Mouse (Mus musculus) fibroblast of lung, adult 2 months (primary cell): ENCODE data around the gene B430218F22Rik.
"Not testable (repeated sequence)": the region's sequence is repeated elsewhere in the genome, so short reads cannot be mapped to it uniquely, and the experiment has no call there.

Experiments
- DNase-seq: peaks from one replicate; pipeline ENCODE4 v3.0.0-alpha.2; 2011; ENCODE audit warnings: low read depth

Gene B430218F22Rik

DNA sequence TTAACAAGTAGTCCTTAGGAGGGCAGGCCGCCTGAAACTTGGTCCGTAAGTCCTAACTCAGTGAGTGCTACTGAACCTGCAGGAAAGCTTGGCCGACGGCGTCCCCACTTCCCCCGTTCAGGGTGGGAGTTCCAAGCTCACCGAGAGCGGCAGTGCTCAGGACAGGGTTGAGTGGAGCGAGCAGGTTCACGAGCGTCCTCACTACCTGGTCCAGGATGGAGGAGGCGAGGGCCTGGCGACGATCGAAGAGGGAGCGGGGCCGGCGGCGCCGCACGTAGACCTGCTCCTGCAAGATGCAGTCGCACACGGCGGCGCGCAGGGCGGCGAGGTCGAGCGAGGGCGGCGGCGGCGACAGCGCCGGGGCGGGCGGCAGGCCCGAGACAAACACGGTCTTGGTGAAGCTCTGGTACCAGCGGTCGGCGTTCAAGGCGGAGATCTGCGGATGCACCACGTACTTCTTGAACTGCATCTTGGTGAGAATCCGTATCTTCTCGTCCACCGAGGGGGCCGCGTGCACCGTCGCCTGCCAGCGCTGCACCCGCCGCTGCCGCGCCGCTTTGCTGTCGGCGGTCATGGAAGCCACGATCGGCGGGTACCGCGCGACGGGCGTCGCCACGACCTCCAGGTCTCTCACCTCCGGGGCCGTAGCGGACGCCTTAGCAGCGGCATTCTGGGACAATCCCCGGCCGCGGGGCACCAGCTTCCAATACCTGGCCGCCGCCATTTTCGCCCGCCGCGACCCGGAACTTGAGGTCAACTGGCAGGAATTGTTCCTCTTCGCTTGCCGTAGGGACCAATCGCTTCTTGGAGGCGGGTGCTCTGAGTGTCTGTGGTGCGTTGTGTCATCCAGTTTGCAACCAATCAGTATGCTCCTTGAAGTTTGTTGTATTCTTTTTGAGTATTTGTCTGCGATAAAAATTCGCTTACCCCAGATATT is at the start of gene B430218F22Rik, which contains the start of gene Mrps30:
Gene B430218F22Rik (plus strand): TSS at position 120 of the 937 bp plus-strand sequence.
Gene Mrps30 (minus strand): TSS at position 742 of the 937 bp plus-strand sequence.
- peak; percentile 88 for DNase-seq

DNA sequence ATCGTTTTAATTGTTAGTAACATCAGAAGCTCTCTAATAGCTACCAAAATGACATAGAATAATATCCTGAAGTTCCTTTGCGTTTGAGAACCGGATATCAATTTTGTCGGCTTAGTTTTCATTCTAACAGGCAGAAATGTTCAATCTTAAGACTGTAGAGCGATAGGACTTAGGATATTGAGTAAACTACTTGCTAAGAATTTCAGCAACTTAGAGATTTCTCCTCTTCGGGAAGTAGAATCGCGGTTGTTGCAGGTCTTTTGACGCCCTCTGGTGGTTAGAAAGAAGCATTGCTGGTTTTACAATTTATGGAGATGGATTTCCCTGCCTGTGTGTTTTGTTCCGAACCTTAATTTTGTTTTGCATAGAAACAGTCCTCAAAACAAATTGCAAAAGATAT is 36.2 kb upstream of the B430218F22Rik start:
- DNase-seq, result peak; percentile 6

DNA sequence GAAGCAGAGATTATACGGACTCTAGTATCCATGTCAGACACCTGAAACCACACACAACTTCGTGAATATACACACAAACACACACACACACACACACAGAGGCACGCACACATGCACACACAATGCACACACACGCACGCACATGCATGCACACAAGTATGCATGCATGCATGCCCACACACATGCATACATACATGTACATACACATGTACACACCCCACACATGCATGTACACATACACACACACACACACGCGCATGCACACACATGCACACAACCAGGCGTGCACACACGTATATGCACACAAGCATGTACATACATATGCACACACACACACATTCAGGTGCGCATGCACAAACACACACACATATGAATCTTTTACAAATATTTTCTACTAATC is 35.6 kb upstream of the B430218F22Rik start:
- DNase-seq, result no peak

DNA sequence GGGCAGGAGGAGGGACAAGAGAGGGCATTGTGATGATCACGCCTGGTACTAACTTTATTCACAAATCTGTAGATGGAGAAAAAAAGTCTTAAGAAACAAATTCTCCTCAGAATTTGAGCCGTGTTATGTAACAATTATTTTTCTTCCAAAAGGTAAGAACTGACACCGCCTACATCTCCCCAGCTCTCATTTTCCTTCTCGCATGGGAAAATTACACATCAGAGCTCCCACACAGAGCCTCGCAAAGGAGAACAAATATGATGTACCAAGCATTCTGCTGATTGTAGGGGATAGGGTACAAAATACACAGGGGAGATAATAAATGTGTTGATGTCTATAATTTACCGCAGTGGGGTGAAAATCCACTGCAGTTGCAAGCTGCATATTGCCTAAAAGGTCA is 23.1 kb upstream of the B430218F22Rik start:
- DNase-seq, result no peak

DNA sequence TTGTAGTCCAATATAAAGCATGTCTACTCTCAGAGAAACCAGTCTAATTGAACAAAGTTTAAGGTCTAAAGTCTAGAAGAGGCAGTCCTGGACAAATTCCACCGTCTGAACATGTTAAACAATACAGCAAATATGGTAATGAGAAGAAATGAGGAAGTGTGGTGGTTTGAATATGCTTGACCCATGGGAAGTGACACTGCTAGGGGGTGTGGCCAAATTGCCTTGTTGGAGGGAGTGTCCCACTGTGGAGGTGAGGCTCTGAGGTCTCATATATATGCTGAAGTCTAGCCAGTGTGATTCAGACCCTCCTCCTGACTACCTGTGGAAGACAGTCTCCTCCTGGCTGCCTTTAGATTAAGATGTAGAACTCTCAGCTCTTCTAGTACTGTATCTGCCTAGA is 20.7 kb upstream of the B430218F22Rik start:
- no peak for DNase-seq

DNA sequence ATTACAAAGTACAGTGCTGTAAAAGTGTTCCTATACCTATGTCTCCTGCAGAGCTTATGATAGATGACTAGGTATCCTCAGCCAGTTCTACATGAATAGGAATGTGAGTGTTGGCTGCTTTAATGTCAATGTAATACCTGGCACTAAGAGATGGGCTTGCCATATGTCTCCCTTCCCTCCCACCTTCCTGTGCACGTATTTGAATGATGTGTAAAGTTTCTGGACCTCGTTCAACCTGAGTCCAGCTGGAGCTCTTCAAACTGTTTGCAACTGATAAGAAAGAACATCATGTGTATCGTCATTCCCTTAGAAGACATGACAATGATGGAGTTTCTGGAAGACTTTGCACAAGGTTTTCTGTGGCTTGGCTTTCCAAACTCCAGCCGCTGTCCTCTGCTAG is 13.6 kb upstream of the B430218F22Rik start:
- DNase-seq, result no peak

DNA sequence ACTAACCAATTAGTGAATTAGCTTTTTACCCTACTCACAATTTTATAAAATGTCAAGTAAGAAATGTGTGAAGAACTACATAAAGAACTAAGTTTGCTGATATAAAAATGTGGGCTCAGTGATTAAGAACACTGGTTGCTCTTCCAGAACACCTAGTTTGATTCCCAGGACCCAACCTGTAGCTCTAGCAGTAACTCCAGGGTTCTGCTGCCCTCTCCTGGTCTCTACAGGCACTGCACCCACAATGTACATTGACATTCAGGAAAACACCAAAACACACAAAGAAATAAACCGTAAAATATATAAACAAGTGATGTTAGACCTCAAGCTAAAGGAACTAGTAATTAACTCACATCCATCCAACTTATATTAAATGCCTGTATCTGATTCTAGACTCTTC is 7.3 kb upstream of the B430218F22Rik start:
- DNase-seq, result no peak

DNA sequence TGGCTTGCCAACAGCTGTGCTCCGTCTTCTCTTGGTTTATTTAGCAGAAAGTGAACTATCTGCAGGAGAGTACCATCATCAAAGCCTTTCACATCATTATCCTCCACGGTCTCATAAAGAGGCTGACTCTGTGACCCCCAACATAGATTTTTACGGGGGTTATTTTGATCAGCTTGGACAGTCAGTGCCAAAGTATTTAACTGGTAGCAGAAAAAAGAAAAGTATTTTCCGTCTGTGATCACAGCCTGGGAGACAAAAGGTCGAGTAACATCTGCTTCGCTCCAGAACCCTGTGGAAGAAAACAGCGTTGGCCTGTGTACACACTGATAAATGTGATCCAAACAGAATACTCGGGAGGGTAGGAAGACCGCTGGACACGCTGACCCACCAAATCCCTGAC is 6.0 kb upstream of the B430218F22Rik start:
- no peak for DNase-seq

DNA sequence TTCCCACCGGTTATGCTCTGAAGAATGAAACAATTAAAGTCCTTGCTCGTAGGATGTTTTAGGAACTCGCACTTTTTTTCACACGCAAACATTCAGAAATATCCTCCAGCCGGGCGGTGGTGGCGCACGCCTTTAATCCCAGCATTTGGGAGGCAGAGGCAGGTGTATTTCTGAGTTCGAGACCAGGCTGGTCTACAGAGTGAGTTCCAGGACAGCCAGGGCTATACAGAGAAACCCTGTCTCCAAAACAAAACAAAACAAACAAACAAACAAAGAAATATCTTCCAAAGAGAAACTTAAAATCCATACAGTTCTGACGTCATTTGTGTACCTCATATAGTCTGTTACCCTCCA is 995 bp downstream of the B430218F22Rik start:
- not testable (repeated sequence) for DNase-seq

DNA sequence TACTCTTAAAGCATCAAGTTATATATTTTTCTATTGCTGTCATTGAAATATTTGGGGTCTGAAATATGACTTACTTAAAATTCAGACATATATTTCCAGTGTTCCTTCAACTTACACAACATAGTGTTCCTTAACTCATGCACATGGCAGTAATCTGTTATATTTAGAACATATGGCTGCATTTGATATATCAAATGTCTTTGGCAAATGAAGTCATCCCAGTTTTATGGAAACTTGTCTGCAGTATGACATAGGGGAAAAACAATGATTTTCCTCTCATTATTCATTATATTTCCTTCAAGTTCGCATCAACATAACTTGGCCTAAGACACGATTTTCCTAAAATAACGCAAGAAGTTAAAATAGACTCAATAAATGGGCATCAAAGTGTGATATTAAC is 9.4 kb downstream of the B430218F22Rik start:
- DNase-seq, result no peak

DNA sequence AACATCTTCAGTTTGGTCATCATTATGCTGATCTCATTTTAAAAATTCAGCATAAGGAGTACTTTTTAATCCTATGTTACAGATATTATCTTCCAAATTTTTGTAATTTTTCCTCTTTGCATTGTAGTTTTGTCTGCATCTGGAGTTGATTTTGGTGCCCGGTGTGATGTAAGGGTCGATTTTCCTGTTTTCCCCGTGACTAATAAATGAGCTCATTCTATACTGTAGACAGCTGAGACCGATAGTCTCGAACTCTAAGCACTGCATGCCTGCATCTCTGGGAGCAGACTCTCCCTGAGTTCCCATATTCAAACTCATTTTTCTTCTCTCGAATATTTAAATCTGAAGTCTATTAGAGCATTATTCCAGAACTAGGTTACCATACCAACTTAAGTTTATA is 13.9 kb downstream of the B430218F22Rik start:
- DNase-seq, result no peak

DNA sequence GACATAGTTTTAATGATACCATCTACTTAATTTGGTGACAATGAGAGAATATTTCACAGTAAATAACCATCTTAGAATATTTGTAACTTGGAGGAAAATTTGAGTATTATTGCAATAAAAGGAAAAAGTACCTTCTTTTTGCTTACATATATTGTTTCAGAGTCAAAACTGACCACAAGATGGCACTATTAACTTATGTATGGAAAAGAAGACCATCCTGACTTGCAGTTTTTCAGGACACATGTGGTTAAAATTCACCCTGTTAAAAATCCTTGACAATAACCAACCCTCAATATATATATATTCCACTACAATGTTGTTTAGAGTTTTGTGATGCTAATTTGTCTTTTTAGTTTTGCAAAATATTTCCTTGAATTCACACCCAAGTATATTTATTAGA is 17.1 kb downstream of the B430218F22Rik start:
- DNase-seq, result no peak

DNA sequence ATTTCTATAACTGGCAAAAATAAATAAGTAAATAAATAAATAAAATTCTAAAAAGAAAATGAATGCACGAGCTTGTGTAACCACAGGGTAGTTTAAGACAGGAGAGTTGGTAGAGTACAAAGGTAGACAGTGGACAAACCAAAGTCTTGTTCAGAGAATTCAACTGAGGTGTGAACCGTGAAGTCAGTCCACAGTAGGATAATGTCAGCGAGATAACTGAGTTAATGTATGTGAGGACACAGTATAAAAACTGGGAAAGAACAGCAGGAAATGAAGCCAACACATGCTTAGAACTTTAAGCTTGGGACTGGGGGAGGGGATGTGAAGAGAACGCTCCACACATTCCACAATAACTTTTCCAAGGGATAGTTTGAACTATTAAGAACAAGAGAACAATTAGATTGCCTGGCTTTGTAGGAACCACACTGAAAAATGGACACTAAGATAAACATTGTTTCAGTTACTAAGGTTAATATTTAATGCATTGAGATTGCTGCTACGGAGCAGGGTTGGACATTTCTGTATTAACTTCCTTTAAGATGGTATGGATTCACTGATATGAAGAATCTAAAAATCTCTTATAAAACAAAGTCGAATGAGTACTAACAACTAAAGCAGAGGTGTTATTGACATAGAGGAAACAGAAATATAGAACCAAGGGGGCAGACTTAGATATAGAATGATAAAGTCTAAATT is 25.0 kb downstream of the B430218F22Rik start:
- DNase-seq, result no peak

DNA sequence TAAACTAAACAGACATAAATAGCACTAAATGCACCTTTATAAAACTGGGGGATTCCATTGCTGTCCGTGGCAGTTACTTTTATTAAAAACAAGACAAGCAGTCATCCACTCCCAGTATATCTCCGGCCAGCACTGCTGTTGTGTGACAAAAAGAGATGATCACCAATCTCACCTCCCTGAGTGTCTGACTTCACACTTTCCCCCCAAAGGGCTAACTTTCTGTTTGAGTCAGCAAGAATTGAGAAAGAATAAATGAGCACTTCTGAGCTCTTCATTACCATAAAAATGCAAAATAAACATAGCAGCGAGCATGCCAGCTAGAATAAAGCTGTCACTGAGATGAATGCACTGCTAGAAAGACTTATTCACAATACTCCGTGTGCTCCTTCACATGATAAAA is 31.7 kb downstream of the B430218F22Rik start:
- DNase-seq, result no peak

DNA sequence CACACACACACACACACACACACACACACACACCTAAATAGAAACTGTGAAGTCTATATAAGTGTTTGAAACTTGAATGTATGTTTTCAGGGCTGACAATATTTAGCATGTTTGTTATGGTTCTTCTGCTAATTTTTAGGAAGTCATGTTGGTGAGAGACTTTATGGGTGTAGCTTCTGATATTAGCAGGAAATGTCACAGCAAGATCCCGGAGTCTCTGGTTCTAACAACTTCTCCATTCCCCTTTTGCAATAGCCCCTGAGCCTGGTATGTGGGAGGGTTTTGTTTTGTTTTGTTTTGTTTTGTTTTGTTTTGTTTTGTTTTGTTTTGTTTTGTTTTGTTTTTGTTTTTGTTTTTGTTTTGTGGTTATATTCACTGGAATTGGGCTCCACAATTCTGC is 34.0 kb downstream of the B430218F22Rik start:
- no peak for DNase-seq

DNA sequence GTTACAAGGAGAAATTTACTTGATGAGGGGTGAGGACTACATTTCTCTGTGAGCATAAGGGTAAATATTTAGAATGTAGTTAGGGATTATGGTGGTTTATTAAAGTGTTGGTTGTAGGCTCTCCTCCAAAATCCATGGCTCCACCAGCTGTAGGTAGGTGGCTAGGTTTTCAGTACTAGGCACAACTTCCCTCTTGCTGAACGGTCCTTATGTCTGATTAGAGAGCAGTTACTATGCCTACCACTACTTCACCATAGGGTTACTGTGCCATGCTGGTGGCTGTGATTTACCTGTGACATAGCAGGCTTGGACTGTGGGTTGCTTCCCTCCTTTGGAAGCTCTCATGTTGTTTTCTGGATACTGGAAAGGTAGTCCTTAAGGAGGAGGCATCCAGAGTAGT is 34.4 kb downstream of the B430218F22Rik start:
- no peak for DNase-seq
